Mouse (Mus musculus) large intestine, adult 2 months (tissue): ENCODE measurements around the gene Grap2. TPM values are rescaled to one million over a fixed set of nuclear protein-coding genes. Genes with fewer than 3 reads are reported as not detected.
"Not testable (repeated sequence)": the region's sequence is repeated elsewhere in the genome, so short reads cannot be mapped to it uniquely, and the experiment has no call there.

Source experiments
- DNase-seq: peaks from one replicate; pipeline ENCODE4 v3.0.0-alpha.2; 2012; ENCODE audit warnings: low read depth, low spot score
- WGBS: fragments of 180-500 bp; shearing (Covaris S2); methylation state at CpG from one replicate; pipeline ENCODE4 v1.1.7; 2018; 5-methylcytosine and 5-hydroxymethylcytosine counted together
- polyA plus RNA-seq: library from polyadenylated mRNA; depleted of rRNA; stranded (reverse); fragments of >200 nt; gene quantifications from 2 replicates; pipeline ENCODE4 v1.2.3, GENCODE M21; 2012

The Grap2 gene
- polyA plus RNA-seq, 1 experiment: 1.7 TPM

DNA sequence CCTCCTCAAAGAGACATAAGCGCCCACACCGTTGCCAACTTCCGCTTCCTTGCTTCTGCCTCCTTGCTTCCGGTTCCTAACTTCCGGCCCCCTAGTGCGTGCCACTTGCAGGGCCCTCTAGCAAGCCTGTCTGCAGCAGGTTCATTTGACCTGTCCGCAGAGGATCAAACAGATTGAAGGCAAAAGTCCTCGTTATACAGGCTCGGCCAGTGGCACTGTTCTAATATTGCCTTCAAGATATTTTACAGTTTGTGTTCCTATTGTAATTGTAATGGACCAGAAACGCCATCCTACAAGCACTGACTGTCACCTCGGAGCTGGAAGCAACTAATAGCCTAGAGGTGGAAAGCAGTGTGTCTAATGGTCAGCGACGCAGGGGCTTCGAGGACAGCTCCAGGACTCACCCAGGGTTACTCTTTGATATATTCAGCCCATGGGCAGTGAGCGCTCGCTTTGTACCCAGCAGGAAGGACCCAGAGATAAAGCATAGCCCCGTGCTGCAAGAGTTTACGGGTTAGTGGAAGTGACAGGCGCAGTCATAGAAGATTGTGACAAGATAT, 7.2 kb upstream of the Grap2 start, which contains the start of gene Enthd1:
TSS of gene Enthd1 (minus strand) at position 51 of the 560 bp plus-strand sequence.
- no peak for DNase-seq
- 88% methylated on average over 19 of the region's 19 CpGs for WGBS

DNA sequence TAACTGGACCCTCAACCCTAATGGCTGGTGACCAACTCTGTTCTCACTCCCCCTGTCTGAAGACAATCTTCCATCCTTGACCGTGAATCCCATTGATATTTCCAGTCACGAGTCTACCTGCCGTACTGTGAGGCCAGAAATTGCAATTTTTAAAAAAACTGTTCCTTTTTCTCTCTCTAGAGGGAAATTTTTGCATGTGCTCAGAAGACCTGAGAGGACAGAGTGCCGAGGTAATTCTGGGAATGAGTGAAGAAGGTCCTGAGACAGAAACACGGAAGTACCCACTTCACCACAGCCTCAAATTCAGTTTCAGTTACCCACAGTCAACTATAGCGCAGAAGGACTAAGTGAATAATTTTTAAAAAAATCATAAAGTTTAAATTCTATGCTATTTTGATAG, 5.7 kb upstream of the Grap2 start:
- WGBS: 89% methylated on average over 6 of the region's 6 CpGs
- DNase-seq: no peak

DNA sequence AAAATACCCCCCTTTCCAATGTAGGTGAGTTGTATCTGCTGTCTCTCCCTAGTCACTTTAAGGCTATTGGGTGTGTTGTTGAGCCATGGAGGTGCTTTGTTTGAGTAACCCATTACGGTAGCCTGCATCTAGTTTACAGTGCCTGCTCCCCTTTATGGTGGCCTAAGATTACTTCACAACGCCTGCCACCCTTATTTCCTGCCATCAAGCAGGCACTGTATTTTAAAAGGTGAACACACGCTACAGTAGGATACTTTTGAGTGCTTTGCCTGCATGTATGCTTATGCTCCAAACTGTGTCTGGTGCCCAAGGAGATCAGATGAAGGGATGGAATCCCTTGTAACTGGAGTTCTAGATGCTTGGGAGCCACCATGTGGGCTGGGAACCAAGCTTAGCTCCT, 5.3 kb upstream of the Grap2 start:
- no peak for DNase-seq
- 39% methylated on average over 3 of the region's 3 CpGs for WGBS

DNA sequence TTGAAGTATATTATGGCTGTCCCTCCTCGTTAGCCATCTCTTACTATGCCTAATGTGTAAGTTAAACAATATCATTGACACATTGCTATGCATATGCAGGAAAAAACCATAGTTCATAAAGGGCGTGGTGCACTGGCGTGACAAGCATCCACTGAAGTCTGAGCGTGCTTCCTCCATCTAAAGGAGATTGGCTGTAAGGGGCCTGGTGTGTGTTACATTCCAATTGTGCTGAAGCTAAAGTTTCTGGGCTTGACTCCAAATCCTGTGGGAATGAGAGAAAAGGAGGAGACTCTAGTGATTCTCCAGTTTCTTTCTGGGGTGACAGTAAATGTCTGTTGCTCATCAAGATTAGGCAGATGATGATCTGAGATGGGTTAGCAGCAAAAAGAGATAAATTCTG, 4.7 kb upstream of the Grap2 start:
- WGBS: 27% methylated on average over 4 of the region's 4 CpGs
- DNase-seq: no peak

DNA sequence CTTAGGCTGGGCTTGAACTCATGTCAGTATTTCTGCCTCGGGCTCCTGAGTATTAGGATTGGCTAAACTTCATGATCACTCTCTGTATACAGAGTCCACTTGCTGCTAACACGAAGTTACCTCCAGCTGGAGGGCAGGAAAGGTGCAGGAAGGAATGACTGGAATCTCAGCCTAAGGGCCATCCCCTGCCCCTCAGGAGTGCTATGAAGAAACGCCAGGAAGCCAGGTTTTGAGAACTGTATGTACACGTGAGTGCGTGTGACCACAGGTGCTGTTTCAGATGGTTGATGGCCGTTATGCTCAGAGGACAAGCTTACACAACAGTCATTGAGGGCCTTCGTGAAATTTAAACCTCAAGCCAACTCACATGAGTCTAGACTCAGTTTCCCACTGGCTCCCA, 3.2 kb upstream of the Grap2 start:
- no peak for DNase-seq
- WGBS: 52% methylated on average over 7 of the region's 7 CpGs

DNA sequence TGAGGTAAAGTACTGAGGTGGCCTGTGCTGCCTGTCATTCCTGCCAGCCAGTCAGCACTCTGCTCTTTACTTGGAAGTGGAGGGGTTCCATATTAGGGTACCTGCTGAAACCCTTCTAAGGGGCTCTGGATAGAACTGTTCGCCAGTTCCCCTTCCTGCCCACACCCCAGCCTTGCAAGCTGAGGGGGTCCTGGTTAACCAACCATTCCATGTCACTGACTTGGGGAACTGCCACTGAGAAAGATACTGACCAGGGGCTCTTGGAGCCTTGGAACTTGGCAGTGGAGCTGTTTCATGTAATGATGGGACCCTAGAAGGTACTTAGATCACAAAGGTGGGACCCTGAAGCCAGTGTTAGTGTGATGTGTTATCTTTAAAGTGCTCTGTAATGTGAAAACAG, 2.2 kb upstream of the Grap2 start:
- DNase-seq: no peak
- WGBS: 89% methylated on average over 1 of the region's 1 CpGs

DNA sequence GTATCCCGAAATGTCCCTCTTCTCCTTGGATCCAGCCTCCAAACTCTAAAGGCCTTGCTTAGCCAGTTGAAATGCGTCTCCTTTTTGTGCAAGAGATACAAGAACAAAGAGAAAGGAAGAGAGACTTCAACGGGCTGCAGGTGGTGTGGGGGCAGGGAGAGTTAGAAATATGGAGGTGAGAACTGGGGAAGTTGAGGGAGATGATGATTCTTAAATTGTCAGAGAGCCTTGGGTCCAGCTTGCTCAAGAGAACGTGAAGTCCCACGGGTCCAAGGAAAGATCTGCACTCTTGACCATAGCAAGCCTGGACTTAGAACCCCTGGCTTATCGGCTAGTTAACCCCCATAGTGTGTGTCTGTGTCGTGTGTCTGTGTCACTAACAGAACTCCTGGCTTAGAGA, 783 bp upstream of the Grap2 start:
- no peak for DNase-seq
- WGBS: 69% methylated on average over 7 of the region's 7 CpGs

DNA sequence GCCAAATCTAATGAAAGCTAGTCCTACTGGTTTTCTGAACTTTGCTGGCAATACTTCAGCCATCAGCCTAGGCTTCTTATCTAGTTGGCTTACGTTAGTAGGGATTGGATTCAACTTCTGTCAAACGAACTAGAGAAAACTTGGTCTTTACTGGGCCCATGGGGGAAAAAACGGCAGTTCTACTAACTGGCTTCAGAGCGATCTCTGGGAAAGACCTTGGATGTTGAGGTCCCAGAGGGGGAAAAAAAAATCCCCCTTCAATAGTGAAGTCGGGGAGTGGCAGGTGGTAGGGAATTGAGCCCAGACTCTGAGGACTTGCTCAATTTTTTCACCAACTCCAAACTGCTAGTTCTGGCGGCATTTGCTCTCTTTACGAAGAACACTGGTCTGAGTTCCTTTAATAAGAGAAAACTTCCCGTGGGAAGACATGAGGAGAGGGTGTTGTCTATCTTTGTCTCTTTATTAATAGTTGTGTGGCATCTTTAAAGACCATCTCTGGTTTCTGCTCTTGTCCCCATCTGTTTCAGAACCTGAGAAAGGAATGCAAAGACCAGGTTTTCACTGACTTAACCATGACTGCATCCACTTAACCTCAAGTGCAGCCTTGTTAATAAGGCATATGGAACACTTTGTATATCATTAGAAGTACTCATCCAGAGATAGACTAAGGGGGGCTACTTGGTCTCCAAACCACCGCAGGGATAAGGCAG, 572 bp downstream of the Grap2 start:
- no peak for DNase-seq
- WGBS: 71% methylated on average over 9 of the region's 9 CpGs

DNA sequence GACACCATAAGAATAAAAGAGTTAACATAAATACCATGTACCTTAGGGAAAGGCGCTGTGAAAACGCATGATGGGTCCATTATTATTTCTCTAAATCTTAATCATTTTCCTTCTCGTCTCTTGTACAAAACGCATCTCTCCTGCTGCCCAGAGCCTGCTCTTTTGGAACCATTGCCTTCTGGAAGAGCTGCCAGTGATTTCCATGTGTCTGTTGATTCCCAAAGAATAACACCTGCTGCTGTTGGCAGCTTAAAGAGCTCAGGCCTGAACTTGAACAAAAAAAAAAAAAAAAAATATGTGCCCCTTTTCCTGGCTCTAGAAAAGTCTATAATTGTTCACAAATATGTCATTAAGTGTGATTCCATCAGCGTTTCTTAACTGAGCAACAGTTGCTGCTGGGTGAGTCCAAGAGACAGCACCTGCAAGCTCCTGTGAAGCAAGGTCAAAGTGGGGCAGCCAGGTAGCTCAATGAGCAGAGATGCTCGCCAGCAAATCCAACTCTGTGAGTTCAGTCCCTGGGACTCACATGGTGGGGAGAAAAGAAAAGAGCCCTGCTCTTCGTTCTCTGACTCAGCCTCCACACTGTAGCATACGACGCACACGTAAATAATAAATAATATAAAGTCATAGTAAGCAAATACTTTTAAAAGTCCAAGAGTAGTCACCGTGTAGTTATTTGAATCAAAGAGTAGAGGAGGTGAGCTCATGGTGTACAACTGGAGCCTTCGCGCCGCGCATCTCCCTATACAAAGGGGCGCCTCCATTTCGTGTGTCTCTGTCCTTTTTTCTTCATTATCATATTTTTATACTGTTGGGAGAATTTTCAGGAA, 2.0 kb downstream of the Grap2 start:
- 87% methylated on average over 17 of the region's 17 CpGs for WGBS
- no peak for DNase-seq

DNA sequence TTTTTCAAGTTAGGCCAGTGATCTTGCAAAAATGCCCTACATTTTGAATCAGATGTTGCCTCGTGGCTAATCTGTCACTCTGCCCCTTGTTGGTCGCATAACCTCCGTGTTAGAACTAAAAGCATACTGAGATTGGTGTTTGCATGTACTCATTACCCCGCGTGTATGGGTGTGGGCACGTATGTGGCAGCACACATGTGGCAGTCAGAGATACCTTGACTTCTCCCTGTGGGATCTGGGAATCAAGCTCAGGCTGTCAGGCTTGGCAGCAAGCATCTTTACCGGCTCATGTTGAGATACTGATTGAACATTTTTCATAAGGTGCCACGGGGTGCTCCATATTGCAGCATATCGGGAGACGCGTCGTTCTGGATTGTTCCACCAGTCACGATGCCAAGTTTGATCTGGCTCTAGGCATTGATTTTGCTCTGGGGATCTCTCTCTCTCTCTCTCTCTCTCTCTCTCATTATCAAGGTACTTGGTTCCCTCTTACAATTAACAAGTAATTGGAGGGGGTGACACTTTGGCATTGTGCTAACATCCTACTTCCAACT, 3.5 kb downstream of the Grap2 start:
- 85% methylated on average over 13 of the region's 13 CpGs for WGBS
- DNase-seq: no peak

DNA sequence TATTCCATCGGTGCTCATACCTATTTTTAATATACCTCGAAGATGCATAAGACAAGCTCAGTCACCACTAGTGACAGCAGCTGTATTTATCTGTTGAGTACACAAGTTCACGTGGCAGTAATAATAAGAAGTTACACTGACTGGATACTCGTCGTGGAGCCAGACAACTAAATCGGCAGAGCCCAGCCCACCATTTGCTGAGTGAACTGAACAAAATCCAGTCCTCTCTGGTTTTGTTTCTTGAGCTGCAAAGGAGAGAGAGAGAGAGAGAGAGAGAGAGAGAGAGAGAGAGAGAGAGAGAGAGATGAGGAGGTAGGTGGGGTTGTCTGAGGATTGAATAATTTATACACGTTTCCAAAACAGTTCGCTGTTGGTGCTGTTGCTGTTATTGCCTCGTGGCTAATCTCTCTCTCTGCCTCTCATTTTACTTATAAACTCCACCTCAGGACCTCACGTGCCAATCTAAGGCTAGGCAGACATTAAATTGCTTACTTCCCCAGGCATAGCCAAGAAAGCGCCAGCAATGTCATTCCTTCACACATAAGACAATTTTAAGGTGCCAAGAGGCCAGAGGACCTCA, 4.1 kb downstream of the Grap2 start:
- WGBS: 68% methylated on average over 11 of the region's 11 CpGs
- no peak for DNase-seq

DNA sequence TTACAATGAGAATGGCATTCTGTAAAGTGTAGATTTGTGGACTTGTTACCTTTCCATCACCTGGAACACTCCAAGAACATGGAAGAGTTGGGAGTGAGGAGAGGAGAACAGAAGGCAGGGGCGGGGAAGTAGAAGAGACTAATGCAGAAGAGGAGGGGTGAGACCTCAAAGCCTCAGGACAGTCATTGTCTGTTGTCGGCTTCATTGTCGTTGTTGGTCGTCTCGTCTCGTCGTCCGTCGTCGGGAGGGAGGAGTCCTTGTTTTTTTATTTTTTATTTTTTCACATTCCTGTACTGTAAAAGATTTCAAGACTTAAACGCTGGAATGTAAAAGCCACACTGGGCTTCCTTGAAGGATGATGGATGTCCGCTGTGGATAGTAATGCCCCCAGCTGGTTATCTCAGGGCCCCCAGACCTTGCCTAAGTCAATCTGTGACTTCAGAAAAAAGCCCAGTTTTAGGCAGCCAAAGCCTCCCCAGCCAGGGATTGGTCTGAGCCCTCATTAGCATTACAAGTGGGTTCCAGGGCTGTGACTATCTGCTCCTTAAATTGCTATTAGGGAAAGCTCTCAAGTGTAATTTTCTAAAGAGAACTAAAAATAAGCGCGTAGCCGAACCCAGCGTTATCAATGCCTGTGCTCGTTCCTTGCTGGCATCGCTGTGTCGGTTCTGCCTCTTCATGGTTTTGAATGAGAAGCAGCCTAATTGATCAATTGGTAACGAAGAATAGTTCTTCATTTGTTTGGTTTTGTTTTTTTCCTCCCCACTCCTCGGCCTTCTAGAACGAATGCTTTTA, 5.0 kb downstream of the Grap2 start:
- DNase-seq: no peak
- 34% methylated on average over 22 of the region's 22 CpGs for WGBS

DNA sequence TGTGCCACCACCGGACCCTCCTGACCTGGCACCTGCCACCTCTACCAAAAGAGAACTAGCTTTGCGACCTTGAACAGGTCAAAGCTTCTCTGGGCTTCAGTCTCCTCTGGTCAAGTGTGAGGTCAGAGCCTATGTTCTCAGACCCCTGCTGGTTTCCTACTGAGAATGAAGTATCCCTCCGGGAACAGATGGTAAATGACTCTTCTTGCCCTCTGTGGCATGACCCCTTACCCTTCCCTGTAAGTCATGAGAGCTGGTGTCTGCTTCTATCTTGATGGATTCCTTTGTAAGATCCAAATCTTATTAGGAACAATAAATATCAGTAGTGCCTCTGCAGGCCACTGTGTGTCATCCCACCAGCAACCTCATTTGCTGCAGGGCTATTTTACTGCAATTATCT, 6.7 kb downstream of the Grap2 start:
- 57% methylated on average over 3 of the region's 3 CpGs for WGBS
- no peak for DNase-seq

DNA sequence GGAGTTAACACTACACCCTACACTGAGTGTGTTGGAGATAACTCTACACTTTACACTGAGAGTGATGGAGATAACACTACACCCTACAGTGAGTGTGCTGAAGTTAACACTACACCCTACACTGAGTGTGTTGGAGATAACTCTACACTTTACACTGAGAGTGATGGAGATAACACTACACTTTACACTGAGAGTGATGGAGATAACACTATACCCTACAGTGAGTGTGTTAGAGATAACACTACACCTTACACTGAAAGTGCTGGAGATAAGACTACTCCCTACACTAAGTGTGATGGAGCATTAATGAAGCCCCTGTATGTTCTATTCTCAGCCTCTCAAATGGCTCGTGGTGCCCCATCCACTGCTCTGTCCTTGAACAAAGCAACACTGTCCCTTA, 8.2 kb downstream of the Grap2 start:
- not testable (repeated sequence) for DNase-seq
- WGBS: 75% methylated on average over 1 of the region's 1 CpGs

DNA sequence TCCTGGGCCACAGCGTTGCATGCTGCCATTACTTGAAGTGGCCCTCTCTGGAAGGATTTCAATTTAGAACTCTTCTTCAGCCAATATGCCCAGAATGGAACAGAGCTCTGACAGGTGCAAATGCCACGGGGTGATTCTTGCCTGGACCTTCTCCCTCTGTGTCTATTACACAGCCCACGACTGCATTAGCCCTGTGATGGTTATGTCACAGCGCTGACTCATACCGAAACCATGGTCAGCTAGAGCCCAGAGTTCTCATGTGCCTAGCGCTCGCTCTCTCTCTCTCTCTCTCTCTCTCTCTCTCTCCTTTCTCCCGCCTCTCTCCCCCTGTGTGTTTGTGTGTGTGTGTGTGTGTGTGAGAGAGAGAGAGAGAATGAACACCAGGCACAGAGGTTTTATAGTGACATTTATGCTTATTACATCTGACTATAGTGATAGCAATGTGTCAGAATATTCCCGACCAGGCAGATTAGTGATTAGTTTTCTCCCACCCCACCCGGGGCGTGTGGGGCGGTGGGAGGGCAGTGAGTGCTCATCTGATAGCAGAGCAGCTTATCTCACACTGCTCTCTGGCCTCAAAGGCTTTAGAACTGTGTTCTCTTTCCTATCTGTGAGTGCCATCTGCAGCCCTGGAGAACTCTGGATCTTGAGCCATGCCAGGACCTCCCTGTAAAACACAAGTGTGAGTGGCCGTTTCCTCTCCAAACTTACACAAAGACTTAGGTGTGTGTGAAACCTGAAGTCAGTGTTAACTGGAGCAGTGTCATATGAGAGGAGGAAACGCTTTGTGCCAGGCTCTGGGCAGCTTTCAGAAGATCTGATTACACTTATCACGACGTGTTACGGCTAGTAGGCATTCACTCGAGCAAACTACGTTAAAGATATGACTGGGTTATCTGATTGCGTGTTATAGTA, 10.4 kb downstream of the Grap2 start:
- 50% methylated on average over 20 of the region's 20 CpGs for WGBS
- no peak for DNase-seq

DNA sequence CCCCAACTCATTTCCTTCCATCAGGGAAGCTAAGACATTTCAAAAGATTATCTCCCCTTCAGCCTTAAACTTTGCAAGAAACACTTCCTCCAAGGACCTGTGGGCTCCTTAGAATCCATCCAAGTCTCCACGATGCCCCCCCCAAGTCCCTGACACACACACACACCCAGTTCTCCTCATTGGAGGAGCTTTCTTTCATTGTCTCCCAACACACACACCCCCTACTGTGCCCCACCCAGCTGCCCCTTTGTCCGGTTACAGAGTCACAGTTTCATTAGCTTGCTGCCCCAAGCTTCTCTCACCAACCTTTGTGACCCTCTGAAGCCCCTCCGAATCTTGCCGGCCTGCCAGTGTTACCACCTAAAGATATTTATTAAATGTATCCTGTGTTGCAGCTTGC, 13.9 kb downstream of the Grap2 start:
- 50% methylated on average over 4 of the region's 4 CpGs for WGBS
- no peak for DNase-seq

DNA sequence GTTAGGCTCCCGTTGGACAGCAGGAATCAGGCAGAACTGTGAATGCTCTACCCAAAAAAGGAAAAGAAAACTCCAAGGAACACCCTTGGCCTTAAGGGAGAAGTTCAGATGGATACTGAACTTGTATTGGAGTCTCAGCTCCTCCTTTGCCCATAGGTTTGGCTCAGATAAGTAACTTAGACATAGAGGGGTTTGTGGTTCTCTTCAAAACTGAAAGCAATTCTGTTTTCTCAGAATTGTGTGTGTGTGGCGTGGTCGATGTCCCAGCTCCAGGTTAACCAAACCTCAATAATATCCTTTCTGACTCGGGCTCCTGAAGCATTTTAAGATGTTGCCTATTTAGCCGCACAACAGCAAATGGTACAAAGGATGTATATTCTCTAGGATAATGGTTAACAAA, 18.2 kb downstream of the Grap2 start:
- 78% methylated on average over 5 of the region's 5 CpGs for WGBS
- no peak for DNase-seq

DNA sequence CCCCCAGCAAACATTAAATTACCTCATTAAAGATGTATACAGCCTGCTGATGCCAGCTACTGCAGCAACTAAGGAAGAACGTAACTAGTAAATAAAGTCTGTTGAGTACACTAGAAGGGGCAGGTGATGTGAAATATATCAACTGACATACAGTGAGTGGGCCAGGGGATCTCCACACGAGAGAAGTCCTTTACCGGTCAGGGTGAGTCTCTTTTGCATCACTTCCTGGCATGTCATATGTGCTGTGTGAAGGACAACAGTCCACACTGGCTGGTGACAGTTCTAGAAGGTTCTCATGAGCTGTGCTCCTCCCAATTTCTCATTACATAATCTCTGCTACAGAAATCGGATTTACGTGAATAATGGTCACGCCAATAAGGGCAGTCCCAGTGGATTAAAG, 20.3 kb downstream of the Grap2 start:
- 80% methylated on average over 6 of the region's 6 CpGs for WGBS
- DNase-seq: no peak
